Mouse (Mus musculus) thymus, adult 2 months (tissue): ENCODE measurements around the gene Ssc4d. TPM values are rescaled to one million over a fixed set of nuclear protein-coding genes. Genes with fewer than 3 reads are reported as not detected.

ENCODE experiments used
- DNase-seq: peaks from one replicate; pipeline ENCODE4 v3.0.0; 2021
- H3K27ac ChIP-seq: fragments of 200-500 bp; 2 replicates; pipeline ENCODE4 v1.5.1; 2012; ENCODE audit warnings: low read length, control low read depth; ENCODE audit not compliant: control insufficient read depth, insufficient read depth
- H3K27me3 ChIP-seq: fragments of 200-500 bp; 2 replicates; pipeline ENCODE4 v1.6.1; 2012; ENCODE audit warnings: mild to moderate bottlenecking, low read length, moderate library complexity, mixed read lengths; ENCODE audit not compliant: control insufficient read depth, insufficient read depth
- H3K36me3 ChIP-seq: fragments of 200-500 bp; 2 replicates; pipeline ENCODE4 v1.6.1; 2012; ENCODE audit warnings: mild to moderate bottlenecking, low read length, moderate library complexity; ENCODE audit not compliant: control insufficient read depth, insufficient read depth
- H3K4me1 ChIP-seq: fragments of 200-500 bp; replicated peaks from 2 replicates; pipeline ENCODE4 v1.6.1; 2012; ENCODE audit warnings: low read length; ENCODE audit not compliant: control insufficient read depth, insufficient read depth
- H3K4me3 ChIP-seq: fragments of 200-500 bp; 2 replicates; pipeline ENCODE4 v1.5.1; 2012; ENCODE audit warnings: mild to moderate bottlenecking, low read length, control low read depth, moderate library complexity; ENCODE audit not compliant: control insufficient read depth, insufficient read depth
- CTCF ChIP-seq: fragments of 200-500 bp; IDR thresholded peaks from 2 replicates; pipeline ENCODE4 v1.5.1; 2012; ENCODE audit warnings: mild to moderate bottlenecking, control low read depth, low read length, moderate library complexity, borderline replicate concordance; ENCODE audit not compliant: control insufficient read depth, poor library complexity, insufficient read depth; ENCODE audit errors: extremely low read depth
- POLR2A ChIP-seq: fragments of 200-500 bp; IDR thresholded peaks from 2 replicates; pipeline ENCODE4 v1.6.1; 2012; ENCODE audit warnings: mild to moderate bottlenecking, low read length, control low read depth, moderate library complexity; ENCODE audit not compliant: control insufficient read depth, poor library complexity, insufficient read depth; ENCODE audit errors: extremely low read depth
- WGBS: fragments of 180-500 bp; shearing (Covaris S2); methylation state at CpG from one replicate; pipeline ENCODE4 v1.1.7; 2018; 5-methylcytosine and 5-hydroxymethylcytosine counted together
- polyA plus RNA-seq: library from polyadenylated mRNA; depleted of rRNA; stranded (reverse); fragments of >200 nt; gene quantifications from 2 replicates; pipeline ENCODE4 v1.2.3, GENCODE M21; 2012

Ssc4d gene
- polyA plus RNA-seq, 1 experiment: 3.9 TPM

DNA sequence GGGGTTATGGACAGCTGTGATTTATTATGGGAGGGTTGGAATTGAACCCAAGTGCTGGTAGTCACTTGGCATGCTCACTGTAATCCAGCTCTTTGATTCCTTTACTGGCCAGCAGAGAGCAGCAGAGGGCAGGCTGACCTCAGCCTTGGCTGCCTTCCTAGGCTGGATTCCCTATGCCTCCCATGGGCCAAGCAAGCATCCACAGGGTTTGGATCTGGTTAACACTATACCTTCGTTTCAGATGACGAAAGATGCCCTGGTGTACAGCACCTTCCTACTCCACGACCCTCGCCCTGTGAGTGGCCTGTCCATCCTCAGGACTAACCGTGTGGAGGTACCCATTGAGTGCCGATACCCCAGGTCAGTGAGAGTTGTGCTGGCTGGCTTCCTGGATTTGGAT, 8.1 kb upstream of the Ssc4d start:
- peak; percentile 32 for DNase-seq
- Histone ChIP-seq H3K4me1 (no peaks in the 10 kb centered on the region), H3K27ac (no peak overlapping the region), H3K36me3 (no peaks in the 10 kb centered on the region), H3K4me3 (no peak overlapping the region), H3K27me3 (no peaks in the 10 kb centered on the region)
- TF ChIP-seq CTCF (peak; percentile 77; the same call in 1 of the 2 replicates), POLR2A (no peak)
- WGBS: 80% methylated on average over 6 of the region's 6 CpGs

GRCm38 (mm10) chr5:135979904-135980303, 5.6 kb upstream of the Ssc4d start, which contains the start of gene Zp3:
Zp3 (plus strand) TSS chr5:135980099.
- H3K27me3 ChIP-seq: no peaks in the 10 kb centered on the region
- WGBS: 81% methylated on average over 8 of the region's 8 CpGs
- H3K4me3 ChIP-seq: no peak within 1 kb of the TSS
- no peak for TF ChIP-seq CTCF
- TF ChIP-seq POLR2A: no peak
- H3K27ac ChIP-seq: no peak within 1 kb of the TSS
- no peaks in the 10 kb centered on the region for H3K36me3 ChIP-seq
- no peak for DNase-seq
- H3K4me1 ChIP-seq: no peaks in the 10 kb centered on the region

DNA sequence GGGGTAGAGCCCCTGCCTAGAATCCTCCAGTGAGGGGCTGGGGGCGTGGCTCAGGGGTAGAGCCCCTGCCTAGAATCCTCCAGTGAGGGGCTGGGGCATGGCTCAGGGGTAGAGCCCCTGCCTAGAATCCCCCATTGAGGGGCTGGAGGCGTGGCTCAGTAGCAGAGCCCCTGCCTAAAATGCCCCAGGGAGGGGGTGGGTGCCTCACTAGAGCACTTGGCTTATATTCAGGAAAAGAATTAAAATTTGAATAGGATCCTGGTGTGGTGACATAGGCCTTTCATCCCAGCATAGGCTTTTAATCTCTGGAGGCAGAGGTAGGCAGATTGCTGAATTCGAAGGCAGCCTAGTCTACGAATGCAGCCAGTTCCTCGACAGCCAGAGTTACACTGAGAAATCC, 5.0 kb upstream of the Ssc4d start:
- Histone ChIP-seq H3K4me1 (no peaks in the 10 kb centered on the region), H3K27me3 (no peaks in the 10 kb centered on the region), H3K4me3 (no peak overlapping the region), H3K27ac (no peak overlapping the region), H3K36me3 (no peaks in the 10 kb centered on the region)
- no peak for TF ChIP-seq CTCF
- TF ChIP-seq POLR2A: no peak
- whole genome bisulfite sequencing: 95% methylated on average over 5 of the region's 5 CpGs
- DNase-seq: no peak

DNA sequence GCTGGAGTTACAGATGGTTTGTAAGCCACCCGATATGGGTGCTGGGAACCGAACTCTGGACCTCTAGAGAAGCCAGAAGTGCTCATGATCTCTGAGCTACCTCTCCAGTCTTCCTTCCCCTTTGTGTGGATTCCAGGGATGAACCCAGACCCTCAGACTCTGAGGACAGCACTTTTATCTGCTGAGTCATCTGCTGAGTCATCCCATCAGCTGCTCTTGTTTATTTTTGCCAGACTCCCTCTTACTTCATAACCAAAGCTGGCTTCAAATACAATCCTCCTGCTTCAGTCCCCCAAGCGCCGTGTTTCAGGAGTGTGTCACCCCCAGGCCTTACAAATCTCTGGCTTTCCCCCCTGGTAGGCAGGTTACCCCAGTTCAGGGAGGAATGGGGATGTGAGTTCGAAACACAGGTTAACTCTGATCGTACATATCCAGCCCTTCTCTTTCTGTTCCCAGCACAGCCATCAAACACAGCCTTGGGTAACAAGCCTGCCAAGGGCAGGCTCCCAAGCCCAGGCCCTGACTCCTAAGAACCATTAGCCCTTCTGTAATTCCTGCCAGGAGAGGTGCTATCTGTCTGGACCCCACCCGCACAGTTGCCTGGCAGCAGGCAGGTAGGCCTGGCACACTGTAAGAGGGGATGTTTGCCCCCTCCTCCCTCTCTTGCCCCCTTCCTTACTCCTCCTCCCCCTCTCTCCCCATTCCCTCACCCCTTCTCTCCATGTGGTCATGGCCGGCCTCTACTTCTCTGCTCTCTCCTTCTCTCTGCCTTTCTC, 1.8 kb upstream of the Ssc4d start:
- DNase-seq: no peak
- Histone ChIP-seq H3K36me3 (no peaks in the 10 kb centered on the region), H3K4me3 (no peak overlapping the region), H3K27ac (no peak overlapping the region), H3K27me3 (no peaks in the 10 kb centered on the region), H3K4me1 (no peaks in the 10 kb centered on the region)
- TF ChIP-seq CTCF (no peak), POLR2A (no peak)
- 96% methylated on average over 8 of the region's 8 CpGs for WGBS

DNA sequence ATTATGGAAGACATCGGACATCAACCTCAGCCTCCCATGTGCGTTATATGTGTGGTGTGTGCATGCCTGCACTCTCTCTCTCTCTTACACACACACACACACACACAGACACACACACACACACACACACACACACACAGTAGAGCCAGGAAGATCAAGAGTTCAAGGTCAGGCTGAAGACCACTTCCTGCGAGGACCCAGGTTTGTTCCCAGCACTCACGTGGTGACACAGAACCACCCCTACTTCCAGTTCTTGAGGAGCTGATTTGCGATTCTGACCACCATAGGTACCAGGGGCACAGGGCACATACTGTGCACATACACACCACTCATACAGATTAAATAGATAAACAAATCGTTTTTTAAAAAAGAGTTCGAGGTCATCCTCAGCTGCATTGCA, 2.5 kb downstream of the Ssc4d start:
- no peak for DNase-seq
- H3K36me3 ChIP-seq: no peaks in the 10 kb centered on the region
- no peaks in the 10 kb centered on the region for H3K27me3 ChIP-seq
- TF ChIP-seq POLR2A (no peak), CTCF (no peak)
- H3K4me1 ChIP-seq: no peaks in the 10 kb centered on the region
- no peak overlapping the region for H3K4me3 ChIP-seq
- H3K27ac ChIP-seq: no peak overlapping the region
- 85% methylated on average over 7 of the region's 7 CpGs for whole genome bisulfite sequencing

DNA sequence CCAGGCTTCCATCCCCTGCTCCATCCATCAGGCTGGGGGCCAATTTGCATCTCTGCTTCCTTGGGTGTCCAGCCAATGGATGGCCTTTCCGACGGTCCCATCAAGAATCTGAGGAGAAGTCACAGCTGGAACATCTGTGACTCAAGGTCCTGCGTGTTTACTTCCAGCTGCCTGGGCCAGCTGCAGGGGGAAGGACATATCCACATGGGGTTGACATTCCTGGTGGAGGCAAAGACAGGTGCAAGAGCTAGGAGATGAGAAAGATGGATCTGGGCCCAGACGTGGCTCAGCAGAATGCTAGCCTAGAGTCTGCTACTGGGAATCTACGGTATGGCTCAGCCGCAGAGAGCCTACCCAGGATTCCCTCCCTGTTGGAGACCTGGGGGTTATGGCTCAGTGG, 4.1 kb downstream of the Ssc4d start:
- Histone ChIP-seq H3K36me3 (no peaks in the 10 kb centered on the region), H3K27me3 (no peaks in the 10 kb centered on the region), H3K27ac (no peak overlapping the region), H3K4me1 (peaks cover 4% of the 10 kb centered on the region; the same call in 1 of the 2 replicates), H3K4me3 (no peak overlapping the region)
- 89% methylated on average over 6 of the region's 6 CpGs for WGBS
- DNase-seq: no peak
- TF ChIP-seq CTCF (no peak), POLR2A (no peak)
